Mouse (Mus musculus) hindbrain, embryonic 12.5 days (tissue): Measurements from ENCODE around the gene Flvcr1. TPM values are rescaled to one million over a fixed set of nuclear protein-coding genes. Genes with fewer than 3 reads are reported as not detected.
"Not testable (repeated sequence)": the region's sequence is repeated elsewhere in the genome, so short reads cannot be mapped to it uniquely, and the experiment has no call there.

ENCODE experiments used
- ATAC-seq: fragments of 200-750 bp; cut with Nextera tagmentation; 2 replicates; pipeline ENCODE4 v1.8.0; 2017; ENCODE audit warnings: moderate TSS enrichment; ENCODE audit not compliant: low FRiP score
- H3K27ac ChIP-seq: fragments of 300-500 bp; sonication (generic); 2 replicates; pipeline ENCODE4 v1.5.1; 2016; ENCODE audit warnings: mild to moderate bottlenecking
- H3K27me3 ChIP-seq: fragments of 300-500 bp; sonication (generic); 2 replicates; pipeline ENCODE4 v1.6.1; 2016; ENCODE audit warnings: mild to moderate bottlenecking
- H3K36me3 ChIP-seq: fragments of 300-500 bp; sonication (generic); 2 replicates; pipeline ENCODE4 v1.6.1; 2016; ENCODE audit warnings: mild to moderate bottlenecking
- H3K4me1 ChIP-seq: fragments of 300-500 bp; sonication (generic); 2 replicates; pipeline ENCODE4 v1.6.1; 2016
- H3K4me2 ChIP-seq: fragments of 300-500 bp; sonication (generic); replicated peaks from 2 replicates; pipeline ENCODE4 v1.6.1; 2016; ENCODE audit warnings: mild to moderate bottlenecking
- H3K4me3 ChIP-seq: fragments of 300-500 bp; sonication (generic); 2 replicates; pipeline ENCODE4 v1.5.1; 2016; ENCODE audit warnings: mild to moderate bottlenecking
- H3K9ac ChIP-seq: fragments of 300-500 bp; sonication (generic); 2 replicates; pipeline ENCODE4 v1.6.1; 2016; ENCODE audit warnings: mild to moderate bottlenecking, moderate library complexity
- H3K9me3 ChIP-seq: fragments of 300-500 bp; sonication (generic); replicated peaks from 2 replicates; pipeline ENCODE4 v1.6.1; 2016; ENCODE audit warnings: mild to moderate bottlenecking
- WGBS: fragments of 180-500 bp; shearing (Covaris S2); methylation state at CpG from one replicate; pipeline ENCODE4 v1.1.7; 2016; 5-methylcytosine and 5-hydroxymethylcytosine counted together
- polyA plus RNA-seq: library from polyadenylated mRNA; unstranded; fragments of >200 nt; fragmentation: Nextera tagmentation; extraction: Ambion mirVana; gene quantifications from 2 replicates; pipeline ENCODE4 v1.2.1, GENCODE M21; 2016

The Flvcr1 gene
- polyA plus RNA-seq, 1 experiment from 2014 or later = 9.6 TPM

DNA sequence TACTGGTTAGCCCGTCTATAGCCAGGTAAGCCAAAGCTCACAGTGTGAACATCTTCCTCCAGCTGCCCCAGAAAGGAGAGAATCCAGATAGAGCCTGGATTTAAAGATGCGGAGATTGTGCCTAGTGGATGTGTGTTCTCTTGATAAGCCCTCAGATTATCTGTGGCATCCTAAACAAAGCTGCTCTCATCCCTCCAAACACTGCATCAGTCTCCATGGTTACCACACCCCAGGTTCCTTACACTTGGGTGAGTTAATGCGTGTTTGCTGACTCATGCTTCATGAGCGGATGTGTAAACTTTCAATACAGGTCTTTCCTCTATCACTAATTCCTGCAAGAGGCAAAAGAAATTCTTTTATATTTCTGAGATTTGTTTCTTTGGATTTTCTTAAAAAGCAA is 9.7 kb upstream of the Flvcr1 start:
- no peaks in the 10 kb centered on the region for H3K27me3 ChIP-seq
- ATAC-seq = no peak
- no peak overlapping the region for H3K4me2 ChIP-seq
- no peaks in the 10 kb centered on the region for H3K36me3 ChIP-seq
- H3K4me3 ChIP-seq = no peak overlapping the region
- WGBS = 34% methylated on average over 4 of the region's 4 CpGs
- no peak overlapping the region for H3K27ac ChIP-seq
- H3K9me3 ChIP-seq = no peaks in the 10 kb centered on the region
- no peaks in the 10 kb centered on the region for H3K4me1 ChIP-seq
- no peak overlapping the region for H3K9ac ChIP-seq

DNA sequence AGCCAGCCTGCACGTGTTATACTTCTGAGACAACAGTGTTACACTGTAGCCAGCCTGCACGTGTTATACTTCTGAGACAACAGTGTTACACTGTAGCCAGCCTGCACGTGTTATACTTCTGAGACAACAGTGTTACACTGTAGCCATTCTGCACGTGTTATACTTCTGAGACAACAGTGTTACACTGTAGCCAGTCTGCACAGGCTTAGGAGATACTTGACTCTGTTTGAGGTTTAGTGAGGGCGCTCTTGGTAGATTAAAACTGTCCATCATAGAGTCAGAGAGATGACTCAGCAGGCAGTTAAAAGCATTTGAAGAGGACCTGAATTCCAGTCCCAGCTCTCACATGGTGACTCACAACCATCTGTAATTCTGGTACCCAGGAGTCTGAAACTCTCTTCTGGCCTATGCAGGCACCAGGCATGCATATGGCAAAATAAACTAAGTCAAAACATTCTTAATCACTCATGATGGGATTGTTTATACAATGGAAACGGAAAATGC is 5.0 kb upstream of the Flvcr1 start:
- not testable (repeated sequence) for H3K9me3 ChIP-seq, H3K9ac ChIP-seq, ATAC-seq, H3K4me3 ChIP-seq, H3K4me1 ChIP-seq, H3K27ac ChIP-seq, H3K4me2 ChIP-seq, H3K36me3 ChIP-seq, H3K27me3 ChIP-seq
- WGBS = 83% methylated on average over 6 of the region's 6 CpGs

DNA sequence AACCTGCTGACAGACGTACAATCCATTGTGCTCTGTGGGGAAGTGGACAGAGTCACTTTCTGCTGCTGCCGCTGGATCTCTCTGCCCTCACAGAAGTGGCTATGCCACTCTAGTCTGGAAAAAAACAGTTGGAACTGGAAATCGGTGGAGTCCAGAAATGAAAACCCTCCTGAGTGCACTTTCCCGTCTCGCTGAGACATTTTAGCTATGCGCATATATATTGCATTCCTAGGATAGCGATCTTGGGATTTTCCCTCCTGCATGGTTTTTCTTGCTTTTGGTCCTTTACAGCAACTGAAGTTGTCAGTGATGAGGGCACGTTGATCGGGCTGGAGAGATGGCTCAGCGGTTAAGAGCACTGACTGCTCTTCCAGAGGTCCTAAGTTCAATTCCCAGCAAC is 4.2 kb upstream of the Flvcr1 start:
- H3K27ac ChIP-seq = no peak overlapping the region
- H3K4me3 ChIP-seq = no peak overlapping the region
- 70% methylated on average over 10 of the region's 10 CpGs for WGBS
- peaks cover 9% of the 10 kb centered on the region for H3K4me1 ChIP-seq
- ATAC-seq = no peak
- no peak overlapping the region for H3K4me2 ChIP-seq
- no peak overlapping the region for H3K9ac ChIP-seq
- H3K36me3 ChIP-seq = no peaks in the 10 kb centered on the region
- no peaks in the 10 kb centered on the region for H3K27me3 ChIP-seq
- H3K9me3 ChIP-seq = no peaks in the 10 kb centered on the region

DNA sequence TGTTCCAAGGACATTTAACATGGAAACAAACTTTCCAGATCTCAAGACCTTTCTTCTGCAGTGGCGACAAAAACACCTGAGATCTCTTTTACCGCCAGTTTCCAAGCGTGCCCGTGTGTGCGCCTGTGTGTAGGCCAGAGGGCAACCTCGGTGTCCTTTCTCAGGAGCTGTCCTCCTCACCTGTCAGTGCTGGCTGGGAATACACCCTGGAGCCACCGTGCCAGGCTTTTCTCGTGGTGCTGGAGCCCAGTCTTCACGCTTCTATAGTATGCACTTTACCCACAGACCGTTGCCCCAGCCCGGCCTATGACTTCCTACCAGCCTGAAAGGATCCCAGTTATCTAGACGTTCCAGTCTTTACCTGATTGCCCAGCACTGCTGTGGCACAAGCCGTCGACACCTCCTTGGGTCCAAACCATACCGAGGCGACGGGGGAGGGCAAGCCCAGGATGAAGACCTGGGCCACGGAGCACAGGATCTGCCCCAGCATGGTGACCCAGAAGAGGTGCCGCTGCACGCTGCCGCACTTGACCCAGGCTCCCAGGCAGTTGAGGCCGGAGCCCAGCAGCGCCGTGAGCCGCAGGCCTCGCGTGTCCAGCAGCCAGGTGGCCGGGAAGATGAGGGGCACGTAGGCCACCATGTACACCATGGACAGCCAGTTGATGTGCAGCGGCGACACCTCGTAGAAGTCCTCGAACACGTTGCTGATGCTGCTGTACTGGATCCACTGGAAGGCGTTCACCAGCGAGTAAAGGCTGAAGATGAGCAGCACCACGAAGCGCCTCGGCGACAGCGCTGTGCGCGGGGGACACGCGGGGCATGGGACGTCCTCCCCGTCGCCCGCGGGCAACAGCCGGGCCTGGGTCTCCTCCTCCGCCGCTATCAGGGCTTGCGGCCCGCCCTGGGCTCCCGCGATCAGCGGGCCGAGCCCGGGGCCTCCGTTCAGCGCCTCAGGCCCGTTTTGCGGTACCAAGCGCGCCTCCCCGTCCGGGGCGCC is 644 bp downstream of the Flvcr1 start:
- Histone ChIP-seq H3K4me3 (peak overlapping the region; percentile 76), H3K4me2 (peak overlapping the region; percentile 96), H3K27me3 (no peaks in the 10 kb centered on the region), H3K27ac (peak overlapping the region; percentile 95), H3K36me3 (peaks cover 8% of the 10 kb centered on the region; the same call in 1 of the 2 replicates), H3K9ac (peak overlapping the region; percentile 81), H3K9me3 (no peaks in the 10 kb centered on the region), H3K4me1 (peaks cover 18% of the 10 kb centered on the region)
- peak; percentile 66; the same call in 1 of the 2 replicates for ATAC-seq
- WGBS = 2% methylated on average over 69 of the region's 69 CpGs

DNA sequence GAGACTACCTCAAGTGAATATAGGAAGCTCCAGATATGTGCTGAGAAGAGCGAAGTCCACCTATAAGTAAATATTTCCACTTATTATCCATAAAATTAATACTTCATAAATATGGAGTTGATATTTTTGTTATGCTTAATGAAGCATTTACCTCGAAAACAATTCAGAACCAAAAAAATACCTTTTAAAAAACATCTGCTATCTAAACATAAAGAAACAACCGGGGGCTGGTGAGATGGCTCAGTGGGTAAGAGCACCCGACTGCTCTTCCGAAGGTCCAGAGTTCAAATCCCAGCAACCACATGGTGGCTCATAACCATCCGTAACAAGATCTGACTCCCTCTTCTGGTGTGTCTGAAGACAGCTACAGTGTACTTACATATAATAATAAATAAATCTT is 2.2 kb downstream of the Flvcr1 start:
- 96% methylated on average over 5 of the region's 6 CpGs for WGBS
- H3K36me3 ChIP-seq, H3K4me2 ChIP-seq: not testable (repeated sequence)

GRCm38 (mm10) chr1:191023140-191023539 is 2.8 kb downstream of the Flvcr1 start:
- no peak overlapping the region for H3K4me2 ChIP-seq
- no peaks in the 10 kb centered on the region for H3K27me3 ChIP-seq
- WGBS = 94% methylated on average over 2 of the region's 2 CpGs
- H3K9me3 ChIP-seq = no peaks in the 10 kb centered on the region
- H3K4me1 ChIP-seq = peaks cover 18% of the 10 kb centered on the region
- no peak for ATAC-seq
- H3K36me3 ChIP-seq = peaks cover 8% of the 10 kb centered on the region; the same call in 1 of the 2 replicates
- H3K4me3 ChIP-seq = no peak overlapping the region
- H3K9ac ChIP-seq = no peak overlapping the region
- H3K27ac ChIP-seq = no peak overlapping the region

More for the DNA sequence above, 2.2 kb downstream of the Flvcr1 start:
- H3K27ac ChIP-seq, H3K4me3 ChIP-seq, H3K9me3 ChIP-seq, ATAC-seq, H3K27me3 ChIP-seq, H3K9ac ChIP-seq: not testable (repeated sequence)
- H3K4me1 ChIP-seq = peaks cover 18% of the 10 kb centered on the region

GRCm38 (mm10) chr1:191021016-191021415 is 4.9 kb downstream of the Flvcr1 start:
- Histone ChIP-seq H3K4me1 (peaks cover 11% of the 10 kb centered on the region), H3K4me3 (no peak overlapping the region), H3K27ac (no peak overlapping the region), H3K9ac (no peak overlapping the region), H3K36me3 (peaks cover 8% of the 10 kb centered on the region; the same call in 1 of the 2 replicates), H3K9me3 (no peaks in the 10 kb centered on the region), H3K4me2 (no peak overlapping the region), H3K27me3 (no peaks in the 10 kb centered on the region)
- no peak for ATAC-seq
- WGBS = 91% methylated on average over 7 of the region's 7 CpGs

- Histone ChIP-seq H3K27me3 (no peaks in the 10 kb centered on the region), H3K36me3 (peaks cover 8% of the 10 kb centered on the region; the same call in 1 of the 2 replicates), H3K9me3 (no peaks in the 10 kb centered on the region), H3K9ac (no peak overlapping the region), H3K27ac (no peak overlapping the region), H3K4me3 (no peak overlapping the region), H3K4me2 (no peak overlapping the region), H3K4me1 (peaks cover 10% of the 10 kb centered on the region)
- 90% methylated on average over 3 of the region's 3 CpGs for WGBS
- no peak for ATAC-seq
These were observed 5.6 kb downstream of the Flvcr1 start for GRCm38 (mm10) chr1:191020217-191020924.

GRCm38 (mm10) chr1:191019803-191020202 is 6.2 kb downstream of the Flvcr1 start:
- no peak for ATAC-seq
- WGBS = 97% methylated on average over 5 of the region's 5 CpGs
- Histone ChIP-seq H3K4me2 (no peak overlapping the region), H3K4me1 (peaks cover 5% of the 10 kb centered on the region; the same call in 1 of the 2 replicates), H3K27ac (no peak overlapping the region), H3K27me3 (no peaks in the 10 kb centered on the region), H3K9ac (no peak overlapping the region), H3K36me3 (peaks cover 11% of the 10 kb centered on the region; the same call in 1 of the 2 replicates), H3K4me3 (no peak overlapping the region), H3K9me3 (no peaks in the 10 kb centered on the region)

DNA sequence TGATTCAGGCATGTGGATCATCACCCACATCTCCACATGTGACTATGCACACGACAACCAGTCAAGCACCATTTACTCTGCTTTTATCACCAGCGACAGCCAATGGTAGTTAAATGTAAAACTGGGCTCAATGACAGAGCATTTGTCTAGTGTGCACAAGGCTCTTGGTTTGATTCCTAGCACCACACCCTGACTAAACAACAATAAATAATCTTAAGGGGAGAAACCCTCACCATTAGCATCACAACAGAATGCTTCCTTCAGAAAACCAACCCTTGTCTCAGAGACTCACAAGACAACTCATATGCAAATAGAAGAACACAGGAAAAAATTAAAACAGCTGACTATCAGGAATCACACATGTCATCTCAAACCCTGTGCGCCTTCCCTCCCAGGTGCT is 11.7 kb downstream of the Flvcr1 start:
- H3K4me2 ChIP-seq = no peak overlapping the region
- no peak for ATAC-seq
- no peaks in the 10 kb centered on the region for H3K4me1 ChIP-seq
- 90% methylated on average over 3 of the region's 3 CpGs for WGBS
- H3K4me3 ChIP-seq = no peak overlapping the region
- H3K27ac ChIP-seq = no peak overlapping the region
- no peaks in the 10 kb centered on the region for H3K9me3 ChIP-seq
- H3K9ac ChIP-seq = no peak overlapping the region
- peaks cover 44% of the 10 kb centered on the region for H3K36me3 ChIP-seq
- H3K27me3 ChIP-seq = no peaks in the 10 kb centered on the region

- no peak overlapping the region for H3K27ac ChIP-seq
- no peaks in the 10 kb centered on the region for H3K27me3 ChIP-seq
- 97% methylated on average over 5 of the region's 5 CpGs for WGBS
- H3K4me1 ChIP-seq = no peaks in the 10 kb centered on the region
- no peak overlapping the region for H3K4me2 ChIP-seq
- no peak overlapping the region for H3K9ac ChIP-seq
- H3K36me3 ChIP-seq = peaks cover 64% of the 10 kb centered on the region
- H3K9me3 ChIP-seq = no peaks in the 10 kb centered on the region
- ATAC-seq = no peak
- no peak overlapping the region for H3K4me3 ChIP-seq
These were observed 17.3 kb downstream of the Flvcr1 start for GRCm38 (mm10) chr1:191008707-191009106.

GRCm38 (mm10) chr1:191002201-191002600 is 23.8 kb downstream of the Flvcr1 start:
- H3K9me3 ChIP-seq = peaks cover 5% of the 10 kb centered on the region; the same call in 1 of the 2 replicates
- no peak overlapping the region for H3K9ac ChIP-seq
- H3K4me2 ChIP-seq = no peak overlapping the region
- H3K4me1 ChIP-seq = no peaks in the 10 kb centered on the region
- H3K36me3 ChIP-seq = peaks cover 13% of the 10 kb centered on the region
- H3K27ac ChIP-seq = no peak overlapping the region
- no peaks in the 10 kb centered on the region for H3K27me3 ChIP-seq
- 61% methylated on average over 6 of the region's 6 CpGs for WGBS
- no peak for ATAC-seq
- H3K4me3 ChIP-seq = no peak overlapping the region
